Mouse (Mus musculus) adrenal gland, postnatal 10 days (tissue): ENCODE measurements at regions not wholly inside any gene's neighbourhood (a gene's known extent, or its start where the extent isn't known, plus 50 kb on each side); places are given as distances from the start of the nearest gene placed in this dataset.

Experiments used
- DNase-seq: peaks from one replicate; pipeline ENCODE4 v3.0.0; 2021; ENCODE audit warnings: mixed read lengths

GRCm38 (mm10) chr10:93361654-93362195, 50.8 kb upstream of the Elk3 start:
- no peak for DNase-seq

- DNase-seq: no peak
These were observed 53.3 kb upstream of the Elk3 start for GRCm38 (mm10) chr10:93364108-93364793.

- no peak for DNase-seq
These were observed 53.9 kb upstream of the Elk3 start for GRCm38 (mm10) chr10:93364881-93365280.

DNA sequence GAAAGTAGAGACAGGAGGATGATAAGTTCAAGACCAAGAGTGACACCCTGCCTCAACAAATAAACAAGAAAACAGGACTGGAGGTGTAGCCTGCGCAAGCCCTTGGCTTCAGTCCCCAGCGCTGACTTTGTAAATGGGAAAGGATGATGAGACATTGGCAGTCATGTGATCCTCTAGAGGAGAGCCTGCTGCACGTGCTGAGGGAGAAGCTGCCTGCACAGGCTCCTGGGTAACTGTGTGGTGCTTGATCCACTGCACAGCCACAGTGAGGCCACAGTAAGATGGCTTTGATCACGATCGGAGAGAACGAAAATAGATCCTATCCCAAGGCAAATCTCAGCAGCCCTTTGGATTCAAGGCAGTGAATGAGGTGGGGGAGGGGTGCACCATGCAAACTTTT, 54.4 kb upstream of the Elk3 start:
- no peak for DNase-seq

- DNase-seq: no peak
These were observed 54.9 kb upstream of the Elk3 start for GRCm38 (mm10) chr10:93365824-93366223.

DNA sequence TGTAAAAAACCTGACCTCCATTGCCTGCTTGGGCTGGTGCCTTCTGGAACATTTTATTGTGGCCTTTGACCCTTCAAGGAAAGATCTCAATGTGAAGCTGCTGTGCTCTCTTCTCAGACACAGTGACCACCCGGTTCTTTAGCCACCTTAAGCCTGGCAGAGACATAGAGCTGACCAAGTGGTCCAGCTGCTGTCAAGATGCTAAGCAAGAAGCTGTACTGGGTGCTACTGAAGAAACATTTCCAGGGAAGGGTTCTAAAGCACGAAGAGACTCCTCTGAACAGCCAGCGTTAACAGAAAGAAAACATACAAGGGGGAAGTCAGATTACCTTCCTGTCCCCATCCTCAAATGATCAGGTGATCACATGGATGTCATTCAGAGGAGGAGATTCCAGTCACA, 58.8 kb upstream of the Elk3 start:
- DNase-seq: no peak

DNA sequence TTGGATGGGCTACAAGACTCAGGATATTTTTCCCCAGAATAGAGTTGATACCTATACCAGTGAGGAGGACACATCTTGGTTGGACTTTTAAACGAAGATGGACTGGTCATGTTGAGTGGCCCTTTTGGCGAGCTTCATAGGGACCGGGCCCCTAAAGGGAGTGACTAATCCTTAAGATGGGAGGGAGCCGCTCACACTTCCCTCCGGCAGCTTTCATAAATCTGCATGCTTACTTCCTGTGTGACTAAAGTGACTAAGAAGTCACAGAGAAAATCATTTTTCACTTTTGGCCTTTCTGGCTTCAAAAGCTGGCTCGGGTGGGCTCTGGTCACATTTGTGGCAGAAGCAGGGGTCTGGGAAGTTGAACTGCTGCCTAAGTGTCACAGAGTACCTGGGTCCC, 59.4 kb upstream of the Elk3 start:
- DNase-seq: no peak

GRCm38 (mm10) chr10:93372281-93372680, 61.3 kb upstream of the Elk3 start:
- no peak for DNase-seq

GRCm38 (mm10) chr10:93373265-93373664, 62.3 kb upstream of the Elk3 start:
- DNase-seq: no peak

- no peak for DNase-seq
These were observed 63.2 kb upstream of the Elk3 start for GRCm38 (mm10) chr10:93373954-93374689.

DNA sequence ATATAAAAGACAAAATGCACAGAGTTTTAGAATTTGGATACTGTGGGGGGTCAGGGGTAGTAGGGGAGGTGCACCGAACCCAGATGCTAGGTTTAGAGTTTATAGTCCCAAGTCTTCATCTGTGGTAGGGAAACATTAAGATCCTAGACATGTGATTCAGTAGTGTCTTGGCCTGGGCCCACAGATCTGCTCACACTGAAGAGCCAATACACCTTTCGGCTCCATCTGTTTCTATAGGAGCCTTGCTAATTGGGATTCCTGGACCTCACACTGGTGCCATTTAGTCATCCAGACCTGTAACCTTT, 63.7 kb upstream of the Elk3 start:
- DNase-seq: no peak

GRCm38 (mm10) chr10:93375007-93375711, 64.2 kb upstream of the Elk3 start:
- peak; percentile 25 for DNase-seq

DNA sequence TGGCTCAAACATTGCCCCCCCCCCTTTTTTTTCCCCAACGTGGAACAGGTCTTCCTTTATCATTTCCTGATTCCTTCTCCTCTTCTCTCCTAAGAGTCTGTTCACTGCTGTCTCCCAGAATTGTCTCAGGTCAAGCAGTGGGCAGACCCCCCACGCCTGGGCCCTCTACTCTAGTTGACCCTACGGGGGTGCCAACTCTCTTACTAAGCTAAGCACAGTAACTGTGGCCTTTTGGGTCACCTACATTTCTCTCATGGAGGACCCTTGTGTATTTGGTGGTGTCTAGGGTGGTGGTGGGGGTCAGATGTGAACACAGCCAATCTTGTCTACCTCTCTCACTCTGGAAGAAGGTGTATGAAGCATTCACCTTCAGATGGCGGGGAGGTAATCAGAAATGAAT, 64.8 kb upstream of the Elk3 start:
- no peak for DNase-seq

DNA sequence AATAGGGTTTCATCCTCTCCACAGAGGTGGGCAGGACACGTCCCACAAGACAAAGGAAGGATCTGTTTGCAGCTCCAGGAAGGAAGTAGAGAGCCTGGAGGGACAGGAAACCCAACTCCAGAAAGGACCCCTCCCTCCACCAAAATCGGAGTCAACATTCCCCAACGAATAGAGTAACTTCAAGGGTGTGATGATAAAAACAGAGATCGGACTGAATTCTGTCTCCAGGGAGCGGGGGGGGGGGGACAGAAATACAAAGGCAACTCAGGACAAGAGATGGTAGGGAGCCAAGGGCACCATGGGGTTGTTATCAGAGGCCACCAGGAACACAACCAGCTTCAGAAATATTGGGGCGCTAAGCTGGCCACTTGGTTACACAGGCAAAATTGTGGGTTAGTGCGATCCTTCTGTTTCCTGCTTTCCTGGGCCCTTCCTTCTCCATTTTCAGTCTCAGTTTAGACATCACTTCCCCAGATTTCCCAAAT, 65.6 kb upstream of the Elk3 start:
- DNase-seq: no peak

DNA sequence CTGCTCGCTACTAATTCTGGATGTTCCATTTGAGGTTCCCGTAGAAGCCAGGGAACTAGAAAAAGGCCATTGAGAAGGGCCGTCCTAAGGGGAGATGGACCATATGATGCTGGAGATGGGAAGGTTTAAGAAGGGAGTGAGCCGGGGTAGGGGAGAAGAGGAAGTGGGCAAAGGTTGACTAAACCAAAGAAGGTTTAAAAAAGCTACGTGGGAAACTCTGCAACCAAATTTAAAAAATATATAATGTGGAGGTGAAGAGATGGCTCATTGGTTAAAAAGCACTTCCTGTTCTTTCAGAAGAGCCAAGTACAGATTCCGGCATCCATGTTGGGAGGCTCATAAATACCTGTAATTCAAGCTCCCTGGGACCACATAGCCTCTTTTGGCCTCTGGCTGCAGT, 63.9 kb upstream of the Lta4h start:
- no peak for DNase-seq

DNA sequence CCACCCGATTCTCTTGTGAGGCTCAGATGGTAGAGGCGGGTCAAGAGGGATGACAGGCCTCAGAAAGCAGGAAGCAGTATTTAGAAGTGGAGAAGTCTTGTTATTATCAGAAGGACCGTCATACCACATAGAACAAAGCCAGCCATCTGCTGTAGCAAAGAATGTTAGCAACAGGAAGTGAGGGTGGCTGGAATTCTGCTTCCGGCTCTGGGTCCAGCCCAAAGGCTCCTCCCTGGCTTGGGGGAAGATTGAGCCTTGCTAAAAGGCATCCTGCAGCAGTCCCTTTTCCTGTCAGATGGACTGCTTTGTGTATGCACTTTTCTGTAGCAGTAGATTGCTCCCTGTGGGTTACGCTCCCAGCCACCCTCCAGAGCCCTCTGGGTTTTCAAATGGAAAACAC, 61.9 kb upstream of the Lta4h start:
- peak; percentile 23 for DNase-seq

DNA sequence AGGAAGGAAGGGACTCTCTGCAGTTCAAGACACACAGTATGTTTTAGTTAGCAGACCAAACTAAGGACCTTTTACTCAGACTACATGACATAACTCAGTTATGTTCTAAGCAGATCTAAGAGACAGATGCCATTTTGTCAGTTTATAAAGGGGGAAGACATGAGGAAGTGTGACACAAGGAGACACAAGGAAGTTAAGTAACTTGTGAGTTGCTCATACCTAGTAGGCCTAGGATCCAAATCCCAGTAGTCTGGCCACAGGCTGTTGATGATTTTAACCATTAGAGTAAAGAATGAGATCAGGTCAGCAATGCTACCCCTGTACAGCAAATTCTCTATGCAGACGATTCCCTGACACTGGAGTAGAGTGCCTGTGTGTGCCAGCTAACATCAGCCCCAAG, 59.3 kb upstream of the Lta4h start:
- no peak for DNase-seq

GRCm38 (mm10) chr10:93397711-93398110, 55.5 kb upstream of the Lta4h start:
- DNase-seq: no peak

DNA sequence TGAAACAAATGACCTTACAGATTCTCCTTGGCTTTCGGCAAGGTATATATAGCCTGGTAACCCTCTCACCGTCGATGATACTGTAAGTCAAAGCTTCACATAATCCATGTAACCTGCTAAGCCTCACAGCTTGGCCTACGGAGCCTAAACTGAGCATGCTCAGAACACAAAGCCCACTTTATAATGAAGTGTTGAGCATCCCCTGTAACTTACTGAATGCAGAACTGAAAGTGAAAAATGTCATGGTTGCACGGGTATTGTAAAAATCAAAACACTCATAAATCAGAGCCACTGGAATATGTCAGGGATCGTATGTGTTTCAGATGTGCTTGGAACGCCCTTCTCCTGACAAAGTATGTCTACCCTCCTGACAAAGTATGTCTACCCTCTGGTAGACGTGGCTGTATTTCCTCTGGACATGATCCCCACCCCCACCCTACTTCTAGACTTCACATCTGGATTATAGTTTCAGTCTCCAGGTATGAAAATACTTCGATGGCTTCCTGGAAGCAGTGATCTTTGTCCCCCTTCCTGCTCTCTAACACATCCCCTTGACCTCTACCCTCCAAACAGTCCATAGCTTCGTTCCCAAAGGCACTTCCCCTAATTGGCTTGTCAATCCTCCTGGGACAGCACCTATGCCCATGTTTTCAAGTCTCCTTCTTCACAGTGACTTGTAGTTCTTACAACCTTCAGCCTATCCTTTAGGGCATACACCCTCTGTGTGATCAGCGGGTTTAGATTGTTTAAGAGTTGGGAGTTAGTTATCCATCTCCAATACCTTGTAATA, 54.5 kb upstream of the Lta4h start:
- DNase-seq: no peak

GRCm38 (mm10) chr10:93402689-93403509, 50.3 kb upstream of the Lta4h start:
- no peak for DNase-seq
